ENCODE assay signal across 12 mouse cellular contexts in genomic region chr7:81685375-81685774, GRCm38 (mm10). TPM values are rescaled to one million over a fixed set of nuclear protein-coding genes. Genes with fewer than 3 reads are reported as not detected.
DNase-seq lines count a peak whose midpoint lies in the region; ATAC-seq lines count a peak whose summit lies in the region.
"Had no signal": no experiment of that assay in that cellular context is flagged by ENCODE, and none has a peak within 500 bp of the region (broad histone marks: within the 10 kb centered on the region; RNA-seq: fewer than 3 reads in every experiment).

No protein-coding gene starts in this region.

- no peak overlapping the region for H3K4me3 ChIP-seq in hindbrain, embryonic 16.5 days (ENCODE audit: low read length)
- H3K4me3 ChIP-seq in hindbrain, embryonic 13.5 days = no peak overlapping the region
- no peak overlapping the region for H3K4me3 ChIP-seq in heart, embryonic 13.5 days

- peak; percentile 76 for DNase-seq in cerebellum, adult 11 months
- peak; percentile 90 for DNase-seq in cerebellum, adult 9-10 months
- DNase-seq in urinary bladder, postnatal 10 days (ENCODE audit: low spot score) = no peak
- DNase-seq in adrenal gland, postnatal 25 days = no peak
- DNase-seq: adrenal gland, adult 8-10 months; midbrain, embryonic 14.5 days; right cerebral cortex, postnatal 25 days had no signal

- H3K9me3 ChIP-seq in hindbrain, embryonic 16.5 days (ENCODE audit: control insufficient read depth, low read length) = no peaks in the 10 kb centered on the region
- no peaks in the 10 kb centered on the region for H3K9me3 ChIP-seq in hindbrain, embryonic 13.5 days
- no peaks in the 10 kb centered on the region for H3K9me3 ChIP-seq in heart, embryonic 13.5 days

- H3K9ac ChIP-seq in hindbrain, embryonic 16.5 days (ENCODE audit: low read depth, low read length) = no peak overlapping the region
- H3K9ac ChIP-seq in hindbrain, embryonic 13.5 days = no peak overlapping the region
- peak overlapping the region; percentile 28; the same call in 1 of the 2 replicates for H3K9ac ChIP-seq in heart, embryonic 13.5 days

- H3K27ac ChIP-seq in hindbrain, embryonic 16.5 days (ENCODE audit: low read depth, low read length) = no peak overlapping the region
- H3K27ac ChIP-seq in hindbrain, embryonic 13.5 days = no peak overlapping the region
- peak overlapping the region; percentile 94 for H3K27ac ChIP-seq in heart, embryonic 13.5 days (replicated peaks)

- no peaks in the 10 kb centered on the region for H3K36me3 ChIP-seq in hindbrain, embryonic 16.5 days (ENCODE audit: control insufficient read depth, insufficient read depth, low read length)
- H3K36me3 ChIP-seq in hindbrain, embryonic 13.5 days = no peaks in the 10 kb centered on the region
- H3K36me3 ChIP-seq in heart, embryonic 13.5 days = no peaks in the 10 kb centered on the region

- WGBS in hindbrain, embryonic 16.5 days = 73% methylated on average over 7 of the region's 7 CpGs
- 84% methylated on average over 7 of the region's 7 CpGs for WGBS in hindbrain, embryonic 13.5 days
- WGBS in heart, embryonic 13.5 days = 78% methylated on average over 7 of the region's 7 CpGs

- H3K27me3 ChIP-seq in hindbrain, embryonic 16.5 days (replicated peaks; ENCODE audit: control insufficient read depth, insufficient read depth, low read length) = no peaks in the 10 kb centered on the region
- H3K27me3 ChIP-seq in hindbrain, embryonic 13.5 days = no peaks in the 10 kb centered on the region
- H3K27me3 ChIP-seq in heart, embryonic 13.5 days (replicated peaks) = no peaks in the 10 kb centered on the region

- peaks cover 5% of the 10 kb centered on the region; the same call in 1 of the 2 replicates for H3K4me1 ChIP-seq in hindbrain, embryonic 16.5 days (ENCODE audit: control insufficient read depth, insufficient read depth, low read depth, low read length)
- peaks cover 19% of the 10 kb centered on the region for H3K4me1 ChIP-seq in hindbrain, embryonic 13.5 days (replicated peaks)
- peaks cover 93% of the 10 kb centered on the region for H3K4me1 ChIP-seq in heart, embryonic 13.5 days

- H3K4me2 ChIP-seq in hindbrain, embryonic 16.5 days (ENCODE audit: low read length) = no peak overlapping the region
- H3K4me2 ChIP-seq in hindbrain, embryonic 13.5 days = no peak overlapping the region
- no peak overlapping the region for H3K4me2 ChIP-seq in heart, embryonic 13.5 days

- peak; percentile 44; the same call in 1 of the 2 replicates for ATAC-seq in hindbrain, embryonic 16.5 days
- no peak for ATAC-seq in hindbrain, embryonic 13.5 days (ENCODE audit: low FRiP score)
- no peak for ATAC-seq in heart, embryonic 13.5 days (ENCODE audit: extremely low read depth, insufficient number of reproducible peaks, low FRiP score, low TSS enrichment)
- ATAC-seq: lung, postnatal 0 days had no signal

RNA-seq across cellular contexts. Expression of gene Homer2, which starts 22.0 kb away (rescaled TPM):
- 23.5 and 26.3 TPM in 2 replicates for polyA plus RNA-seq in hindbrain, embryonic 16.5 days (2015; fragmentation: Nextera tagmentation; extraction: Ambion mirVana)
- polyA plus RNA-seq in hindbrain, embryonic 13.5 days (2015; fragmentation: Nextera tagmentation; extraction: Ambion mirVana) = 20.6 and 27.0 TPM in 2 replicates
- polyA plus RNA-seq in heart, embryonic 13.5 days (2015; fragmentation: Nextera tagmentation; extraction: Ambion mirVana) = 73.4 and 82.1 TPM in 2 replicates
- total RNA-seq in adrenal gland, postnatal 25 days (2021) = 2.4 and 2.6 TPM in 2 replicates
- total RNA-seq: neutrophil, adult 5-6 weeks had no signal

Comparison
In these comparisons a context has a peak if more than half of its experiments do, and no peak if none do; other contexts are left out.
1. DNase-seq: peak in cerebellum, adult 11 months (single experiment) and cerebellum, adult 9-10 months (single experiment); none in urinary bladder, postnatal 10 days (single experiment) and adrenal gland, postnatal 25 days (single experiment).